Mouse (Mus musculus): ENCODE data around the gene Gse1. TPM values are rescaled to one million over a fixed set of nuclear protein-coding genes. Genes with fewer than 3 reads are reported as not detected.
A peak's percentile ranks its signal among the peaks of the same experiment; 100 is the strongest.

Gene Gse1
- total RNA-seq, 1 experiment = 21.4 TPM

DNA sequence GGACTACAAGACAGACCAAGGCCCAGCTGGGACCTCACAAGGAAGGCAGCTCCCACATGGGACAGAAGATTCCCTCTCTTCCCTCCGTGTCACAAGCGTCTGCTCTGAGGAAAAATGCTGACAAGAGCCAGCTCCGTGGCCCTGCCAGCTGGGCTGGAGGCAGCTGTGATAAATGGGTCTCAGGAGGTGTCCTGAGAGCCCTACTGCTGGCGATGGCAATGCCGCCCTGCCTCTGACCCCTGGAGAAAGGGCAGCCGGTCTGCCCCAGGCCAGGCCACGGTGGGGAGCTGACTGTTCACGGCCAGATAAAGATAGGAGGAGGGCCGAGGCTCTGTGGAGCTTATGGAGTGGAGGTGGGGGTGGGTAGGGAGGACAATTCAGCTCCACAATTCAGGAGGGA is 193.4 kb downstream of the Gse1 start:
- H3K4me3 ChIP-seq (ENCODE audit: insufficient read depth in 1 of 2, low read depth in 1 of 2, low read length in 2 of 2, poor library complexity in 1 of 2, severe bottlenecking in 1 of 2) = no peak overlapping the region
- peak overlapping the region; percentile 2; the same call in 1 of the 2 replicates for H3K9ac ChIP-seq (ENCODE audit: insufficient read depth, low read depth, low read length, poor library complexity, severe bottlenecking)
- no peak for DNase-seq (ENCODE audit: low read depth, low spot score)
- no peak overlapping the region for H3K27ac ChIP-seq (ENCODE audit: insufficient read depth, low read depth, low read length, poor library complexity, severe bottlenecking)
- H3K9me3 ChIP-seq (ENCODE audit: control insufficient read depth, insufficient read depth, low read depth, low read length) = no peaks in the 10 kb centered on the region
- H3K36me3 ChIP-seq (ENCODE audit: control insufficient read depth, insufficient read depth, low read length, poor library complexity, severe bottlenecking) = no peaks in the 10 kb centered on the region
- in situ Hi-C loops (cut with MboI; ENCODE audit: low sequenced_read_pairs in 2 of 2, unreplicated experiment in 2 of 2) = no loop called here
- TF ChIP-seq HCFC1 (IDR thresholded peaks at IDR 0.05; ENCODE audit: borderline replicate concordance, insufficient read depth, low read length) (no peak), ZNF384 (IDR thresholded peaks at IDR 0.05; ENCODE audit: low read depth, low read length) (no peak), CHD2 (IDR thresholded peaks at IDR 0.05; ENCODE audit: low read depth, low read length) (no peak), ZC3H11A (IDR thresholded peaks at IDR 0.05; ENCODE audit: borderline replicate concordance, low read depth, low read length) (no peak), MAFK (IDR thresholded peaks at IDR 0.05; ENCODE audit: insufficient read depth, low read depth, low read length) (no peak)
- H3K4me1 ChIP-seq (ENCODE audit: control insufficient read depth in 2 of 2, insufficient read depth in 2 of 2, low read length in 2 of 2, poor library complexity in 1 of 2) = peaks cover 10 to 45% of the 10 kb centered on the region in 2 experiments; a peak in 3 of 4 replicates

DNA sequence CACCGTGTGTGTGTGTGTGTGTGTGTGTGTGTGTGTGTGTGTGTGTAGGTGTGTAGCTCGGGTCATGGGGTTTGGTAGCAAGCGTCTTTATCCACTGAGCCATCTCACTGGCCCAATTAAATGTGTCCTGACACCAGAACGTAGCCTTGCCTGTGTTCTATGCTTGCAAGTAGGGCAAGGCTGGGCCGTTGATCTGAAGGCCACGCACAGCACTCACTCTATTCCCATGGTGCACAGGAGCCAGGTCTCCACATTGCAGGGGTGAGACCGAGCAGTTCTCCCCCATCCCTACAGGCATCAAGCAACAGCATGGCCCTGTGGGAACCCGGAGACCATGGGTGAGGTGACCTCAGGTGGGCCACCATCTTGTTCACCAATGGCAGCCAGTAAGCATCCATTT is 194.0 kb downstream of the Gse1 start:
- Histone ChIP-seq H3K9me3 (ENCODE audit: control insufficient read depth, insufficient read depth, low read depth, low read length) (no peaks in the 10 kb centered on the region), H3K36me3 (ENCODE audit: control insufficient read depth, insufficient read depth, low read length, poor library complexity, severe bottlenecking) (no peaks in the 10 kb centered on the region), H3K9ac (ENCODE audit: insufficient read depth, low read depth, low read length, poor library complexity, severe bottlenecking) (no peak overlapping the region), H3K27ac (ENCODE audit: insufficient read depth, low read depth, low read length, poor library complexity, severe bottlenecking) (no peak overlapping the region), H3K4me1 (ENCODE audit: control insufficient read depth in 2 of 2, insufficient read depth in 2 of 2, low read length in 2 of 2, poor library complexity in 1 of 2) (peaks cover 10 to 46% of the 10 kb centered on the region in 2 experiments; a peak in 3 of 4 replicates), H3K4me3 (ENCODE audit: insufficient read depth in 1 of 2, low read depth in 1 of 2, low read length in 2 of 2, poor library complexity in 1 of 2, severe bottlenecking in 1 of 2) (no peak overlapping the region)
- no peak for DNase-seq (ENCODE audit: low read depth, low spot score)
- in situ Hi-C loops (cut with MboI; ENCODE audit: low sequenced_read_pairs in 2 of 2, unreplicated experiment in 2 of 2) = no loop called here
- TF ChIP-seq CHD2 (IDR thresholded peaks at IDR 0.05; ENCODE audit: low read depth, low read length) (no peak), ZC3H11A (IDR thresholded peaks at IDR 0.05; ENCODE audit: borderline replicate concordance, low read depth, low read length) (no peak), ZNF384 (IDR thresholded peaks at IDR 0.05; ENCODE audit: low read depth, low read length) (no peak)

DNA sequence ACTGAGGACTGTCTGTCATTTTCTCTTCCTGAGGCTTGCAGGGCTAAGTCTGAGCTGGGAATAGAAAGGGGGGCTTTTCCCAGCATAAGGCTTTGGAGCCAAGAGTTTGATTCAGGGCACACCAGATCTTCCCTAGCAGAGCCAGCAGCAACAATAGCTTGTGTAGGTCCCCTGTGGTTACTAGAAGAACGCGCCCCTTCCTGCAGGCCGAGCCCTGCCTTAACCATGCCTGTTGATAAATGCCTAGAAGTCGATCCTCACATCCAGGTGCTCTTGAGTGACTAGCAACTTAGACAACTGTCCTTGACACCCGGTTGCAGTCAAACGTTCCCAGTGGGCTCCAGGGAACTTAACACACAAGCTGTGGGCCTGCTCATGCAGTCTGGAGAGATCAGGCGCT is 195.3 kb downstream of the Gse1 start:
- H3K27ac ChIP-seq (ENCODE audit: insufficient read depth, low read depth, low read length, poor library complexity, severe bottlenecking) = no peak overlapping the region
- DNase-seq (ENCODE audit: low read depth, low spot score) = no peak
- in situ Hi-C loops (cut with MboI; ENCODE audit: low sequenced_read_pairs in 2 of 2, unreplicated experiment in 2 of 2) = no loop called here
- H3K9ac ChIP-seq (ENCODE audit: insufficient read depth, low read depth, low read length, poor library complexity, severe bottlenecking) = no peak overlapping the region
- H3K36me3 ChIP-seq (ENCODE audit: control insufficient read depth, insufficient read depth, low read length, poor library complexity, severe bottlenecking) = no peaks in the 10 kb centered on the region
- TF ChIP-seq ZC3H11A (IDR thresholded peaks at IDR 0.05; ENCODE audit: borderline replicate concordance, low read depth, low read length) = no peak
- TF ChIP-seq HCFC1 (IDR thresholded peaks at IDR 0.05; ENCODE audit: borderline replicate concordance, insufficient read depth, low read length) = no peak
- no peak for TF ChIP-seq ZNF384 (IDR thresholded peaks at IDR 0.05; ENCODE audit: low read depth, low read length)
- no peak for TF ChIP-seq MAFK (IDR thresholded peaks at IDR 0.05; ENCODE audit: insufficient read depth, low read depth, low read length)
- TF ChIP-seq CHD2 (IDR thresholded peaks at IDR 0.05; ENCODE audit: low read depth, low read length) = no peak
- no peak overlapping the region for H3K4me3 ChIP-seq (ENCODE audit: insufficient read depth in 1 of 2, low read depth in 1 of 2, low read length in 2 of 2, poor library complexity in 1 of 2, severe bottlenecking in 1 of 2)
- H3K4me1 ChIP-seq (ENCODE audit: control insufficient read depth in 2 of 2, insufficient read depth in 2 of 2, low read length in 2 of 2, poor library complexity in 1 of 2) = peaks cover 10 to 48% of the 10 kb centered on the region in 2 experiments; a peak in 3 of 4 replicates
- no peaks in the 10 kb centered on the region for H3K9me3 ChIP-seq (ENCODE audit: control insufficient read depth, insufficient read depth, low read depth, low read length)

DNA sequence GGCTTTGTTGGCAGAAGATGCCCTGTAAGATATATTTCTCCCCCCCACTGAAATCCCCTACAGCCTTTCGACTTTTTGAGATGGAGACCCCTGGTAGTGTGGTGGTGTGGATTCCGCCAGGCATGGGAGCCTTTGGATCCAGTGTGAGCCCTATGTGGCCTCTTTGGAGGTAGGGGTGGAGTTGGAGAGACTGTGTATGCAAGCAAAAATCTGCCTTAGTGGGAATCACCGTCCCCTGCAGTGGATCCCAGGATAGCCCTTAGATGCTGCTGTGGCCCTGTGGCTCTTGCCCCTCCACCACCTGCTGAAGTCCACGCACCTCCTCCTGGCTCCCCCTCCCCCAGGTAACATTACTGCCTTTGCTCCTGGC is 196.6 kb downstream of the Gse1 start:
- Histone ChIP-seq H3K9ac (ENCODE audit: insufficient read depth, low read depth, low read length, poor library complexity, severe bottlenecking) (no peak overlapping the region), H3K4me1 (ENCODE audit: control insufficient read depth in 2 of 2, insufficient read depth in 2 of 2, low read length in 2 of 2, poor library complexity in 1 of 2) (peaks cover 10 to 48% of the 10 kb centered on the region in 2 experiments; a peak in 3 of 4 replicates)

More for the DNA sequence above, 196.6 kb downstream of the Gse1 start:
- TF ChIP-seq HCFC1 (IDR thresholded peaks at IDR 0.05; ENCODE audit: borderline replicate concordance, insufficient read depth, low read length) (no peak), ZNF384 (IDR thresholded peaks at IDR 0.05; ENCODE audit: low read depth, low read length) (no peak)
- H3K36me3 ChIP-seq (ENCODE audit: control insufficient read depth, insufficient read depth, low read length, poor library complexity, severe bottlenecking) = no peaks in the 10 kb centered on the region
- no peaks in the 10 kb centered on the region for H3K9me3 ChIP-seq (ENCODE audit: control insufficient read depth, insufficient read depth, low read depth, low read length)
- no peak overlapping the region for H3K27ac ChIP-seq (ENCODE audit: insufficient read depth, low read depth, low read length, poor library complexity, severe bottlenecking)
- in situ Hi-C loops (cut with MboI; ENCODE audit: low sequenced_read_pairs in 2 of 2, unreplicated experiment in 2 of 2) = no loop called here
- no peak overlapping the region for H3K4me3 ChIP-seq (ENCODE audit: insufficient read depth in 1 of 2, low read depth in 1 of 2, low read length in 2 of 2, poor library complexity in 1 of 2, severe bottlenecking in 1 of 2)
- no peak for DNase-seq (ENCODE audit: low read depth, low spot score)
